Mouse (Mus musculus) adrenal gland, postnatal 4 days (tissue): ENCODE measurements around the gene Ephb3. TPM values are rescaled to one million over a fixed set of nuclear protein-coding genes. Genes with fewer than 3 reads are reported as not detected.
A peak's percentile ranks its signal among the peaks of the same experiment; 100 is the strongest.
"Not testable (repeated sequence)": the region's sequence is repeated elsewhere in the genome, so short reads cannot be mapped to it uniquely, and the experiment has no call there.

Source experiments
- DNase-seq, 2 experiments: peaks; one replicate each; pipeline ENCODE4 v3.0.0; 2021 to 2022; ENCODE audit warnings: low spot score in 2 of 2, mixed read lengths in 2 of 2
- long read RNA-seq, 2 experiments: library from polyadenylated mRNA; stranded (forward); transcript quantifications; one replicate each; pipeline ENCODE4 v2.0.0; 2021
- total RNA-seq, 2 experiments: library from RNA; stranded (reverse); gene quantifications; 2 replicates each; pipeline ENCODE4 v1.2.3; 2021

Ephb3 gene
- 10 to 100 TPM in 1 of 2 experiments, 1 to 10 TPM in 1; 7.0 to 12.9 TPM for total RNA-seq
- long read RNA-seq, experiment 1, partial matches to known transcripts = 2 of 2 reads
- long read RNA-seq, experiment 1, other reads (novel, unspliced or antisense) = 0 of 2 reads
- long read RNA-seq, experiment 2, full-length matches to known transcripts = 7 of 17 reads
- long read RNA-seq, experiment 2, partial matches to known transcripts = 8 of 17 reads
- long read RNA-seq, experiment 2, other reads (novel, unspliced or antisense) = 2 of 17 reads

- DNase-seq = peak; percentile 76 to 92
Measured at GRCm38 (mm10) chr16:21204367-21205092, at the start of gene Ephb3. Gene Ephb3, plus strand, starts transcription at chr16:21204755.

DNA sequence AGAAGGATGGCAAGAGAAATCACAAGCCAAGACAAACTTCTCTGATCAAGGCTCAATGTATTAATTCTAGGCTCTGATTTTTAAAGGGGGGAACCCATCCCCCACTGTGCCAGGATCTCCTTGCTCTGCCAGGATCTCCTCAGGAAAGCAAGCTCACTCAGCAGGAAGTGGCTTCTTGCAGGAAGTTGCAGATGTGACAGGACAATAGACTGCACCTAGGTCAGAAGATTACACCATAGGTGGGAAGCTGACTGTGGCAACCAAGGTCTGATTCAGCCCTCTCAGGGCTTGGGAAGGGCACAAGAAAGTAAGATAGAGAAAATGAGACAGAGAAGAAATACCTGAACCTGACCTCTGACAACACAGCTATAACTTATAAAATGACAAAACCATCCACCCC, 48.3 kb upstream of the Ephb3 start:
- not testable (repeated sequence) for DNase-seq

DNA sequence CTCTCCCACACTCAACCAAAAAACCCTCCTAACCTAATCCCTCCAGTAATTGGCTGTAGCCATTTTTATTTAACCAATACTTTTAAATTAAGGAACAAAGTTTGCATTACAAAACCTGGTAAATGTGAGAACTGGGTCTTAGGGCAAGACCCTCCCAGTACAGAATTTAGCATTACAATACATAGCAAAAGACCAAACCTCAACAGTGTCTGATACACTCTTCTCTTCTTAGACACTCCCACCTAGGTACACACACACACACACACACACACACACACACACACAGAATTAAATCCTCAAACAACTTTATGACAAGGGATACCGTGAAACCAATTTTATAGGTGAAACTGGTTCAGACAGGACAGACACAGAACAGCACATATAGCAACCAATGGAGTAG, 45.3 kb upstream of the Ephb3 start:
- DNase-seq = not testable (repeated sequence)

- DNase-seq = not testable (repeated sequence)
Measured at GRCm38 (mm10) chr16:21163423-21163822, 41.1 kb upstream of the Ephb3 start.

DNA sequence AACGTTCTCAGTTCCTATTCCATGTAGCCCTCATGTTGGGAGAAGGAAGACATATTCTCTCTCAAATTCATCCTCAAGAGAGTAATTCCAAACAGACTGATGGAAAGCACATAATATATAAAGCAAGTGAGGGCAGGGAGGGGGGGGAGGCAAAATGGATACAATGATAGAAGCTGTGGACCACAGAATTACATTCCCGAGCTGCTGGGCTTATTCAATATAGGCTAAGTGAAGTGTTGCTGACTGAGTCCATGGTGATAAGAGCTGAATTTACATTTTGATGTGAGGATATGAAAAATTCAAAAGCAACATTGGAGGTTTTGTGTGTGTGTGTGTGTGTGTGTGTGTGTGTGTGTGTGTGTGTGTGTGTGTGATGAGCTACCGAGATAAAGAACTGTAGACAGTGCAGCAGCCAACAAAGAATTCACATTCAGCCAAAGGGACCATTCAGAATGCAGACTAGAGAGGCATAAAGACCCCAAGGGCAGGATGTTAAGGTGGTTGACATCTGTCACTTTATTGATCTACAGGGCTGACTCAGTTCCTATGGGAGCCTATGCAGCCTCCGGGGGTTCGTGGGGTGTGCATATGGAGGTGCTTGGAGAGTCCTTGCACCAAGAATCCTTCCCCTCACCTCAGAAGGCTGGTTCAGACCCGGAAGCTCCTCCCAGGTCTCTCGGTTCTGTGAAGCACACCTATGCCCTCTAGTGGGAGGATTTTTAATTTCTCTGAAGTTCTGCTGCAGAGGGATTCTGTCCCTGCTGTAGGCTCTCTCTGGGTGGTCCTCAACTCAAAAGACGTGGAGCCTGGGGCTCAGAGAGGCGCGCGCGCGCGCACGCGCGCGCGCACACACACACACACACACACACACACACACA, 39.0 kb upstream of the Ephb3 start:
- DNase-seq = not testable (repeated sequence)

DNA sequence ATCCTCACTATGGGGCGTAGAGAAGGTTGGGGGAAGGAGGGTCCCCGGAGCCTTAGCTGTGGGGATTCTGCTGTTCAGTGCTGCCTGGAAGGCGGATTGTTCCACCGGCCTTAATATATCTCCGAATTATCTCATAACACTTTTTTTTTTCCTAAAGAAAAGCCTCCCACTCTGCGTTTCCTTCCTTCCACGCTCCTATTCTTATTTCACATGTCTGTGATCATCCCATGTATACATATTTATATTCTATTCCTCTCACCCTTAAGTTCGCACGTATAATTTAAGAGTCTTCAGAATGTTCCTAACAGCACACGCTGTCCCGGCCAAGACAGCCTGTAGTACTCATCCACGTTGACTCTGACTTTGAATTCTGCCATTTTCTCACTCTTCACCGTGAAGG, 35.8 kb upstream of the Ephb3 start:
- no peak for DNase-seq

- DNase-seq = no peak
Measured at GRCm38 (mm10) chr16:21175236-21175635, 29.3 kb upstream of the Ephb3 start.

DNA sequence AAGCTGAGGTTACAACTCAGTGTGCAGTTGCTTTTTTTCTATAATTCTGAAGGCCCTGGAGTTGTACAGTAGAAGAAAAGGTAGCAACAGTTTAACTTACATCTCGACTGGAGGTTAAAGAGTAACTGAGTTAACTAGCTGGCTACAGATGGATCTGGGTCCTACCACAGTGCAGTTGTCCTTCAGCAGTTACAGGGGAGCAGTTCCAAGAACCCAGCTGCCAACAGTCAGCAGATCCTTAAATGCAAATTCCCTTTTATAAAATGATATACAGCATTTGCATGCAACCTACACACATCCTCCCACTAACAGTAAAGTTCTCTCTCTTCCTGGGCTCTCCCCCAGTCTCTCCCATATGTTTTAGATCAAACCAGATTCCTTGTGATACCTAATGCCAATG, 22.4 kb upstream of the Ephb3 start:
- no peak for DNase-seq

DNA sequence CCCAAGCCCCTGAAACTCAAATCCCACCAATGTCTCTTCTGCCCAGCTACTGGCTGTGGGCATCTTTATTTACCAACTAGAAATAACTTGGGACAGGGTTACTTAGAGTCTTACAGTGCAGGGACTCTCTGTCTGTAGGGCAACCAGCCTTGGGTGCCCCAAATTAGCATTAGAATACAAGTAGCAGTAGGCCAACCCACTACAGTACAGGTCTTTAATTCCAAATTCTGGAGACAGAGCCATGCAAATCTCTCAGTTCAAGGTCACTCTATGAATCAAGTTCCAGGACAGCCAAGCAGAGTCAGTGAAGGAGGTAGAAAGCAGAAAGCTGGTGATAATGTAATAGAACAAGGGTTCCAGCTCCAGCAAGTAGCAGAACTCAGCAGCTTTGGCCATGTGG, 19.9 kb upstream of the Ephb3 start:
- DNase-seq = no peak

DNA sequence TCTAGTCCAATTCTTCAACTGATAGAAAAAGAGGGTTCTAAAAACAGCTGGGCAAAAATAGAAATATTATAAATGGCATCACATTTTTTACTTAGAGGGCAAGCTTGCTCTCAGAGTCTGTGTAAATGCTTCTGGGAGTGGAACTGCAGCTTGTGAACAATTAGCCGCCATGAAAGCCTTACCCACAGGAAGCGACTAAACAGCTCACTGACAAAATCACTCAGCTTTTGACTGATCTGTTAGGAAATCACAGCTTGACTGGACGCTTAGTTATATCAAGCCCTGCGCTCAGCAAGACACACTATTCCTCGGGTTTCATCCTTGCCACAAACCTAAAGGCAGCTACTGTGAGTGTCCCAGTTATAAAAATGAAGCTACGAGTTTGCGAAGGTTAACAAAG, 17.0 kb upstream of the Ephb3 start:
- DNase-seq = no peak

DNA sequence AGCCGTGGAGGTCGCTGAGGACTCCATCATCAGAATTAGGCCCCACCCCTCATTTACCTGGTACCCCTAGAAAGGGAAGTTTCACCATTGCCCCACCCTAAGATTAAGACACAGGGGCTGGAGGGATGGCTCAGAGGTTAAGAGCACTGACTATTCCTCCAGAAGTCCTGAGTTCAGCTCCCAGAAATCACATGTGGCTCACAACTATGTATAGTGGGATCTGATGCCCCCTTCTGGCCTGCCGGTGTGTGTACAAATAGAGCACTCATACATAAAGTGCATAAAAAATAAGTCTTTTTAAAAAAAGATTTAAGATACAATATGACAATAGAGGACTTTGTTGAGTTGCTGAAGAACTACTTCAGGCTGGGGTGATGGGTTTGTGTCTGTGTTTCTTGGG, 16.2 kb upstream of the Ephb3 start:
- no peak for DNase-seq

DNA sequence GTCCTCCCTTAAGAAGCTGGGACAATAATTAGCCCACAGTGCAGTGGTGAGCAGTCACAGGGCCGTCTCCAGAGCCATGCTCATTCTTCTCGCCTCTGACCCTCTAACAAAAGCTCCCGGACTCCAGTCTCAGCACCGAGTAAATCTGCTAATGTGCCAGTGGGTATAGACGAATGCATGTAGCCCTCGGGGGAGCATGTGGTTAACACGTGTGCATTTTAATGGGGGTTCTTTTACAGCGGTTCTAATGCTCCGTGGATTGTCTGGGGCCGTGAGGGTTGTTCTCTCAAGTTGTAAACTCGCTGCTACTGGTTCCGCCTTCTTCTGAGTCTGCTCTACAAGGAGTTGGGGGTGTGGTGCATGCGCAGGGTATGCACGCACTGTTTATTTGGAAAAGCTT, 13.0 kb upstream of the Ephb3 start:
- no peak for DNase-seq

GRCm38 (mm10) chr16:21192509-21193354, 11.8 kb upstream of the Ephb3 start:
- no peak for DNase-seq

GRCm38 (mm10) chr16:21194182-21194581, 10.4 kb upstream of the Ephb3 start:
- DNase-seq = no peak

- no peak for DNase-seq
Measured at GRCm38 (mm10) chr16:21195260-21195866, 9.2 kb upstream of the Ephb3 start.

GRCm38 (mm10) chr16:21196576-21196975, 8.0 kb upstream of the Ephb3 start:
- no peak for DNase-seq

DNA sequence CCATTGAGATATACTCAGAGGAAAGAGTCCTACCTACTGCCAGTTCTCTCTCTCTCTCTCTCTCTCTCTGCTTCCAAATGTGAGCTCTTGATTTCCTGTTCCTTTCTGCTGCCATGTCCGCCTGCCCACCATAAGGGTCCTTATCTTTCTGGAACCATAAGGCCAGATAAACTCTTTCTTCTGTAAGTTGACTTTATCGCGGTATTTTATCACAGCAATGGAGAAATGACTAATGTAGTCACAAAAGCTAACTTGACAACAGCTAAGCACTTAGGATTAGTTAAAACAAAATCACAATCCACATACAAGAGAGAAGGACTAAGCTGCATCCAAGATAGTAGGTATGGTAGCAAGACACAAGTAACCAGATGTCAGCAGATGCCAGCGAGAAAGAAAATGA, 7.0 kb upstream of the Ephb3 start:
- no peak for DNase-seq

DNA sequence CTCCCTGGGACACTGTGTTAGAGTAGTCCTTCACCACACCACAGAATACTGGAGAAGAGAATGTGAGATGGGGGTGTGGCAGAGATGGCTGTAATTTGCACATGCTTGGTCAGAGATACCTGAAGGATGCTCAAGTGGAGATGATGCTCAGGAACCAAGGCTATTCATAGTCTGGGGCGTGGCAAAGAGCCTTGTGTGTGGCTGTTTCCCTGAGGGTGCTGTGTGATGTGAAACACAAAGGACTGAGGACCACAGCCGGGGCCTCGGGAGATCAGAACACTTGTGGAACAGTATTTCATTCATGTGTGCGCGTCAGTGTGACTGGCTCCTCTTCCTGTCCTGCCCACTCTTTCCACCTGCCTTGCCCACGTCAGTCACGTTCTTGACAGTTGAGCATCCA, 6.5 kb upstream of the Ephb3 start:
- no peak for DNase-seq

GRCm38 (mm10) chr16:21198529-21198928, 6.0 kb upstream of the Ephb3 start:
- no peak for DNase-seq

GRCm38 (mm10) chr16:21199426-21199825, 5.1 kb upstream of the Ephb3 start:
- no peak for DNase-seq

DNA sequence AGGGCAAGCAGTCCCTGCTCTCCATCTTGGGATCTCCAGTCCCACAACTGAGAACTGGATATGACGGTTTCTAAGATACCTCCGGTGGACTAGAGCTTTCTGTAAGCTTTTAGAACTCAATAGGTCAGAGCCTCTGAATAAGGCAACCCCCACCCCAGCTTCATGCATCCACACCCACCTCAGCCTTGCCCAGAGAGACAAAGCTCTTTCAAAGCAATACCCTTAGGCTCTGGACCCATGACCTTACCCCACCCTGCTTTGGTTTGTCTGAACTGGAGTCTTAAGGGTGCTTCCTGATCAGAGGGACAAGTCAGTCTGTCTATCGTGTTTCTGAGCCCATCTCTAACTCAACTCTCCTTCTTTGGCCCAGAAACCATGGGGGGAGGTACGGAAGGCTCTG, 1.8 kb upstream of the Ephb3 start:
- DNase-seq = no peak
